ENCODE assay signal across 7 mouse cellular contexts in genomic region chr11:75531469-75532242, GRCm38 (mm10). TPM values are rescaled to one million over a fixed set of nuclear protein-coding genes. Genes with fewer than 3 reads are reported as not detected.
DNase-seq lines count a peak whose midpoint lies in the region; ATAC-seq lines count a peak whose summit lies in the region.

Gene Slc43a2 (plus strand): TSS chr11:75531694.

- WGBS in intestine, embryonic 16.5 days, result under 1% methylated on average over 62 of the region's 62 CpGs
- under 1% methylated on average over 62 of the region's 62 CpGs for WGBS in midbrain, embryonic 11.5 days

- H3K27ac ChIP-seq in intestine, embryonic 16.5 days (ENCODE audit: low read length), result peak within 1 kb of the TSS; percentile 84
- peak within 1 kb of the TSS; percentile 86 for H3K27ac ChIP-seq in midbrain, embryonic 11.5 days (ENCODE audit: low read depth, low read length)

- H3K9me3 ChIP-seq in intestine, embryonic 16.5 days (ENCODE audit: control insufficient read depth, low read length), result no peaks in the 10 kb centered on the region
- no peaks in the 10 kb centered on the region for H3K9me3 ChIP-seq in midbrain, embryonic 11.5 days (ENCODE audit: control insufficient read depth, low read length)

- DNase-seq in adrenal gland, adult 2 months, result peak; percentile 97
- peak; percentile 90 for DNase-seq in embryo, embryonic 11.5 days (ENCODE audit: low read depth, low spot score)
- DNase-seq in gastrocnemius, postnatal 4 days (ENCODE audit: low spot score in 2 of 2), result peak; percentile 83 to 92
- DNase-seq in left cerebral cortex, postnatal 36 days (ENCODE audit: low spot score in 2 of 2), result peak; percentile 97
- DNase-seq in midbrain, embryonic 11.5 days (ENCODE audit: low spot score, missing footprints), result peak; percentile 99
- DNase-seq in skeletal muscle tissue, adult 2 months (ENCODE audit: low read depth, low spot score), result peak; percentile 93

- H3K9ac ChIP-seq in intestine, embryonic 16.5 days (ENCODE audit: low read depth, low read length), result peak within 1 kb of the TSS; percentile 83
- peak within 1 kb of the TSS; percentile 95 for H3K9ac ChIP-seq in midbrain, embryonic 11.5 days (ENCODE audit: low read length)

- intact Hi-C loops in left cerebral cortex, postnatal 36 days (cut with DNase I), result no loop called here

- peak within 1 kb of the TSS; percentile 72 for H3K4me3 ChIP-seq in intestine, embryonic 16.5 days (ENCODE audit: low read length)
- peak within 1 kb of the TSS; percentile 74 for H3K4me3 ChIP-seq in midbrain, embryonic 11.5 days (ENCODE audit: low read depth, low read length)

- peak; percentile 88 for ATAC-seq in intestine, embryonic 16.5 days
- peak; percentile 95 for ATAC-seq in midbrain, embryonic 11.5 days (ENCODE audit: low FRiP score)

- H3K4me1 ChIP-seq in intestine, embryonic 16.5 days (ENCODE audit: control insufficient read depth, insufficient read depth, low read length), result peaks cover 17% of the 10 kb centered on the region
- H3K4me1 ChIP-seq in midbrain, embryonic 11.5 days (ENCODE audit: control insufficient read depth, insufficient read depth, low read length), result peaks cover 5% of the 10 kb centered on the region

- no peaks in the 10 kb centered on the region for H3K27me3 ChIP-seq in intestine, embryonic 16.5 days (replicated peaks; ENCODE audit: control insufficient read depth, insufficient read depth, low read length)
- H3K27me3 ChIP-seq in midbrain, embryonic 11.5 days (ENCODE audit: control insufficient read depth, insufficient read depth, low read length), result no peaks in the 10 kb centered on the region

- peak within 1 kb of the TSS; percentile 82 for H3K4me2 ChIP-seq in intestine, embryonic 16.5 days (ENCODE audit: low read depth, low read length)
- H3K4me2 ChIP-seq in midbrain, embryonic 11.5 days, result peak within 1 kb of the TSS; percentile 99

- H3K36me3 ChIP-seq in intestine, embryonic 16.5 days (ENCODE audit: control insufficient read depth, insufficient read depth, low read length), result no peaks in the 10 kb centered on the region
- no peaks in the 10 kb centered on the region for H3K36me3 ChIP-seq in midbrain, embryonic 11.5 days (ENCODE audit: control insufficient read depth, insufficient read depth, low read length)

RNA-seq across cellular contexts. Expression of gene Slc43a2, which starts in this region (rescaled TPM):
- total RNA-seq in adrenal gland, adult 2 months (2021), result 10 to 100 TPM; 21.2 to 38.3 TPM
- polyA plus RNA-seq in adrenal gland, adult 2 months (2012; rRNA removed), result 28.2 and 28.7 TPM in 2 replicates
- 10 to 100 TPM; 22.2 to 25.0 TPM for total RNA-seq in gastrocnemius, postnatal 4 days (2021)
- 22.0 and 27.7 TPM in 2 replicates for polyA plus RNA-seq in intestine, embryonic 16.5 days (2015; fragmentation: Nextera tagmentation; extraction: Ambion mirVana)
- 10 to 100 TPM; 51.1 to 63.1 TPM for total RNA-seq in left cerebral cortex, postnatal 36 days (2021)
- 3.3 and 3.7 TPM in 2 replicates for polyA plus RNA-seq in midbrain, embryonic 11.5 days (2014; fragmentation: Nextera tagmentation; extraction: Ambion mirVana)

Comparison
In these comparisons a context has a peak if more than half of its experiments do, and no peak if none do; other contexts are left out.
1. Peak in every context shown above with its lines: DNase-seq, ATAC-seq, H3K4me3 ChIP-seq and H3K27ac ChIP-seq.